Comparison of ENCODE assay signal across 8 mouse cellular contexts in the genomic region with DNA sequence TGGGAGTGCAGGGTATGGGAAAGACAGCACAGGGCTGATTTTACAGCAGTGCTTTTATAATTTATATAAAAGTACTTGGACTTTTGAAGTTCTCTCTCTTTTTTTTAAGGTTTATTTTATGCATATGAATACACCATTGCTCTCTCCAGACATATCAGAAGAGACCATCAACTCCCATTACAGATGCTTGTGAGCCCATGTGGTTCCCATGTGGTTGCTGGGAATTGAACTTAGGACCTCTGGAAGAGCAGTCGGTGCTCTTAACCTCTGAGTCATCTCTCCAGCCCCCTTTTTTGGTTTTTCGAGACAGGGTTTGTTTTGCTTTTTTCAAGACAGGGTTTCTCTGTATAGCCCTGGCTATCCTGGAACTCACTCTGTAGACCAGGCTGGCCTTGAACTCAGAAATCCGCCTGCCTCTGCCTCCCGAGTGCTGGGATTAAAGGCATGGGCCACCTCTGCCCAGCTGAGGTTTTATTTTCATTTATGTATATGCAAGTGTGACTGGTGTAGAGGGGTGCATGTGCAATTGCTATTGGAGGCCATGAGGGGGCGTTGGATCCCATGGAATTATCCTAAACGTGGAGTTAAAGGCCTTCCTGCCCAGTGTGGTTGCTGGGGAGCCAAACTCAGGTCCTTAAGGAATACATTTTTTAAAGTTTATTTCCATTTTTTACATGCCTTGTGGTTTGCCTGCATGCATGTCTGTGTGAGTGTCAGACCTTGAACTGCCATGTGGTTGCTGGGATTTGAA. TPM values are rescaled to one million over a fixed set of nuclear protein-coding genes. Genes with fewer than 3 reads are reported as not detected.
DNase-seq lines count a peak whose midpoint lies in the region; ATAC-seq and TF ChIP-seq lines count a peak whose summit lies in the region.

No protein-coding gene starts in this region.

- H3K4me1 ChIP-seq in erythroblast, embryonic 14.5 days (ENCODE audit: control insufficient read depth), result peaks cover 61% of the 10 kb centered on the region
- peaks cover 3% of the 10 kb centered on the region; the same call in 1 of the 2 replicates for H3K4me1 ChIP-seq in forebrain, embryonic 14.5 days (ENCODE audit: control insufficient read depth, insufficient read depth, low read length)
- H3K4me1 ChIP-seq in liver, embryonic 16.5 days (ENCODE audit: control insufficient read depth, low read depth, low read length), result peaks cover 39% of the 10 kb centered on the region

- no peak overlapping the region for H3K27ac ChIP-seq in forebrain, embryonic 14.5 days (ENCODE audit: low read depth, low read length)
- peak overlapping the region; percentile 87; the same call in 1 of the 2 replicates for H3K27ac ChIP-seq in liver, embryonic 16.5 days (ENCODE audit: low read length)

- peaks cover 25% of the 10 kb centered on the region for H3K79me3 ChIP-seq in C2C12 (ENCODE audit: low read depth)

- DNase-seq in forebrain, embryonic 14.5 days (ENCODE audit: low spot score), result no peak
- DNase-seq in spleen, adult 12 weeks (ENCODE audit: low spot score), result no peak
- no peak for DNase-seq in thymus, postnatal 25 days
- DNase-seq in cerebellum, adult 18-20 months, result no peak

- H3K27me3 ChIP-seq in erythroblast, embryonic 14.5 days (ENCODE audit: control insufficient read depth), result no peaks in the 10 kb centered on the region
- no peaks in the 10 kb centered on the region for H3K27me3 ChIP-seq in C2C12 (ENCODE audit: control insufficient read depth, insufficient read depth, insufficient read length)
- H3K27me3 ChIP-seq in forebrain, embryonic 14.5 days (replicated peaks; ENCODE audit: control insufficient read depth, insufficient read depth, low read length), result no peaks in the 10 kb centered on the region
- no peaks in the 10 kb centered on the region for H3K27me3 ChIP-seq in liver, embryonic 16.5 days (ENCODE audit: control insufficient read depth, insufficient read depth, low read depth, low read length)

- H3K36me3 ChIP-seq in erythroblast, embryonic 14.5 days (ENCODE audit: control insufficient read depth), result peaks cover 63% of the 10 kb centered on the region
- H3K36me3 ChIP-seq in C2C12 (ENCODE audit: control insufficient read depth, insufficient read depth), result peaks cover 46% of the 10 kb centered on the region
- peaks cover 47% of the 10 kb centered on the region for H3K36me3 ChIP-seq in forebrain, embryonic 14.5 days (ENCODE audit: control insufficient read depth, insufficient read depth, low read length)
- peaks cover 8% of the 10 kb centered on the region for H3K36me3 ChIP-seq in liver, embryonic 16.5 days (ENCODE audit: control insufficient read depth, insufficient read depth)

- H3K9ac ChIP-seq in forebrain, embryonic 14.5 days (ENCODE audit: low read length), result peak overlapping the region; percentile 97
- H3K9ac ChIP-seq in liver, embryonic 16.5 days (ENCODE audit: low read depth, low read length), result peak overlapping the region; percentile 85

- peak overlapping the region; percentile 76 for H3K4me3 ChIP-seq in erythroblast, embryonic 14.5 days (replicated peaks)
- peak overlapping the region; percentile 94 for H3K4me3 ChIP-seq in C2C12 (ENCODE audit: insufficient read depth, poor library complexity, severe bottlenecking)
- peak overlapping the region; percentile 82 for H3K4me3 ChIP-seq in forebrain, embryonic 14.5 days (ENCODE audit: low read depth, low read length)
- peak overlapping the region; percentile 83 for H3K4me3 ChIP-seq in liver, embryonic 16.5 days (ENCODE audit: low read depth, low read length)

- H3ac ChIP-seq in C2C12 (ENCODE audit: control insufficient read depth, insufficient read length, low read depth), result peak overlapping the region; percentile 84

- ATAC-seq in erythroblast, adult 5-6 weeks (replicated peaks; ENCODE audit: low FRiP score, poor library complexity, severe bottlenecking), result no peak
- ATAC-seq in forebrain, embryonic 14.5 days, result no peak
- no peak for ATAC-seq in liver, embryonic 16.5 days (ENCODE audit: low read depth)

- H3K9me3 ChIP-seq in erythroblast, embryonic 14.5 days (ENCODE audit: control insufficient read depth, low read length), result no peaks in the 10 kb centered on the region
- no peaks in the 10 kb centered on the region for H3K9me3 ChIP-seq in forebrain, embryonic 14.5 days (replicated peaks; ENCODE audit: control insufficient read depth, low read length)
- H3K9me3 ChIP-seq in liver, embryonic 16.5 days (replicated peaks; ENCODE audit: control insufficient read depth, low read length), result no peaks in the 10 kb centered on the region

- peak overlapping the region; percentile 78 for H3K4me2 ChIP-seq in forebrain, embryonic 14.5 days (ENCODE audit: low read length)
- peak overlapping the region; percentile 92 for H3K4me2 ChIP-seq in liver, embryonic 16.5 days (ENCODE audit: low read depth, low read length)

- TF ChIP-seq CTCF in C2C12 (IDR thresholded peaks at IDR 0.05; ENCODE audit: control insufficient read depth, insufficient read depth, insufficient read length), result no peak

- WGBS in forebrain, embryonic 14.5 days, result 74% methylated on average over 6 of the region's 6 CpGs
- 34% methylated on average over 6 of the region's 6 CpGs for WGBS in liver, embryonic 16.5 days (ENCODE audit: insufficient replicate concordance)

- H3K79me2 ChIP-seq in C2C12 (ENCODE audit: control insufficient read depth, insufficient read depth), result peaks cover 51% of the 10 kb centered on the region

TF ChIP-seq in C2C12, 6 proteins besides CTCF, POLR2A, EP300 and RAD21:
- TF ChIP-seq CEBPB (IDR thresholded peaks at IDR 0.05; ENCODE audit: low read depth) (no peak), FOSL1 (IDR thresholded peaks at IDR 0.05; ENCODE audit: insufficient read depth, low read length, poor library complexity, severe bottlenecking) (no peak), USF1 (IDR thresholded peaks at IDR 0.05; ENCODE audit: low read depth) (no peak), MYOD1 (IDR thresholded peaks at IDR 0.05; ENCODE audit: control insufficient read depth, insufficient read length, low read depth) (no peak), MAX (IDR thresholded peaks at IDR 0.05) (no peak), MYOG (IDR thresholded peaks at IDR 0.05; ENCODE audit: control insufficient read depth, extremely low read depth, insufficient read length) (no peak)

RNA-seq across cellular contexts. Expression of a gene that starts 1.1 kb away (rescaled TPM):
- 0.75 and 1.4 TPM in 2 replicates for polyA plus RNA-seq in erythroblast, embryonic 14.5 days (2012)
- total RNA-seq in erythroblast, adult 5-6 weeks (2015; ENCODE audit: low replicate concordance), result 1.5 and 2.1 TPM in 2 replicates
- total RNA-seq in erythroblast, adult 5-6 weeks (2017; ENCODE audit: low replicate concordance), result 1.5 and 16.8 TPM in 2 replicates
- 24.6 TPM for polyA plus RNA-seq in C2C12 (2012; fragmentation: generic; extraction: Trizol)
- 18.6 and 18.8 TPM in 2 replicates for polyA plus RNA-seq in forebrain, embryonic 14.5 days (2014; fragmentation: Nextera tagmentation; extraction: Ambion mirVana)
- 15.0 and 15.2 TPM in 2 replicates for polyA plus RNA-seq in liver, embryonic 16.5 days (2015; fragmentation: Nextera tagmentation; extraction: Ambion mirVana)

RNA-seq across cellular contexts. Expression of a gene that starts 1.2 kb away (rescaled TPM):
- polyA plus RNA-seq in erythroblast, embryonic 14.5 days (2012), result 0.41 and 0.65 TPM in 2 replicates
- 7.3 TPM in 1 of 2 replicates, not detected in the other for total RNA-seq in erythroblast, adult 5-6 weeks (2015; ENCODE audit: low replicate concordance)
- 6.1 and 6.9 TPM in 2 replicates for total RNA-seq in erythroblast, adult 5-6 weeks (2017; ENCODE audit: low replicate concordance)
- 7.5 TPM for polyA plus RNA-seq in C2C12 (2012; fragmentation: generic; extraction: Trizol)
- 11.6 and 15.3 TPM in 2 replicates for polyA plus RNA-seq in forebrain, embryonic 14.5 days (2014; fragmentation: Nextera tagmentation; extraction: Ambion mirVana)
- 9.1 and 9.3 TPM in 2 replicates for polyA plus RNA-seq in liver, embryonic 16.5 days (2015; fragmentation: Nextera tagmentation; extraction: Ambion mirVana)

RNA-seq across cellular contexts. Expression of a gene that starts 5.7 kb away (rescaled TPM):
- not detected in 2 replicates for polyA plus RNA-seq in erythroblast, embryonic 14.5 days (2012)
- not detected in 2 replicates for total RNA-seq in erythroblast, adult 5-6 weeks (2015; ENCODE audit: low replicate concordance)
- not detected in 2 replicates for total RNA-seq in erythroblast, adult 5-6 weeks (2017; ENCODE audit: low replicate concordance)
- polyA plus RNA-seq in C2C12 (2012; fragmentation: generic; extraction: Trizol), result 0.13 TPM
- not detected in 2 replicates for polyA plus RNA-seq in forebrain, embryonic 14.5 days (2014; fragmentation: Nextera tagmentation; extraction: Ambion mirVana)
- polyA plus RNA-seq in liver, embryonic 16.5 days (2015; fragmentation: Nextera tagmentation; extraction: Ambion mirVana), result 0.09 and 0.13 TPM in 2 replicates

RNA-seq across cellular contexts. Expression of a gene that starts 8.4 kb away (rescaled TPM):
- 2.6 and 4.9 TPM in 2 replicates for polyA plus RNA-seq in erythroblast, embryonic 14.5 days (2012)
- total RNA-seq in erythroblast, adult 5-6 weeks (2015; ENCODE audit: low replicate concordance), result 4.2 and 5.9 TPM in 2 replicates
- total RNA-seq in erythroblast, adult 5-6 weeks (2017; ENCODE audit: low replicate concordance), result 3.3 TPM in 1 of 2 replicates, not detected in the other
- 26.4 TPM for polyA plus RNA-seq in C2C12 (2012; fragmentation: generic; extraction: Trizol)
- polyA plus RNA-seq in forebrain, embryonic 14.5 days (2014; fragmentation: Nextera tagmentation; extraction: Ambion mirVana), result 37.4 and 43.9 TPM in 2 replicates
- polyA plus RNA-seq in liver, embryonic 16.5 days (2015; fragmentation: Nextera tagmentation; extraction: Ambion mirVana), result 12.4 and 12.5 TPM in 2 replicates

RNA-seq across cellular contexts. Expression of a gene that starts 16.6 kb away (rescaled TPM):
- not detected in 2 replicates for polyA plus RNA-seq in erythroblast, embryonic 14.5 days (2012)
- total RNA-seq in erythroblast, adult 5-6 weeks (2015; ENCODE audit: low replicate concordance), result 1.3 TPM in 1 of 2 replicates, not detected in the other
- total RNA-seq in erythroblast, adult 5-6 weeks (2017; ENCODE audit: low replicate concordance), result not detected in 2 replicates
- polyA plus RNA-seq in C2C12 (2012; fragmentation: generic; extraction: Trizol), result 0.02 TPM
- polyA plus RNA-seq in forebrain, embryonic 14.5 days (2014; fragmentation: Nextera tagmentation; extraction: Ambion mirVana), result not detected in 2 replicates
- polyA plus RNA-seq in liver, embryonic 16.5 days (2015; fragmentation: Nextera tagmentation; extraction: Ambion mirVana), result not detected in 2 replicates
